Mouse (Mus musculus): ENCODE data around the gene Chrm4. TPM values are rescaled to one million over a fixed set of nuclear protein-coding genes. Genes with fewer than 3 reads are reported as not detected.
A peak's percentile ranks its signal among the peaks of the same experiment; 100 is the strongest.

Gene Chrm4
- total RNA-seq, 2 experiments from 2014 or later, result 44.0 to 51.3 TPM

DNA sequence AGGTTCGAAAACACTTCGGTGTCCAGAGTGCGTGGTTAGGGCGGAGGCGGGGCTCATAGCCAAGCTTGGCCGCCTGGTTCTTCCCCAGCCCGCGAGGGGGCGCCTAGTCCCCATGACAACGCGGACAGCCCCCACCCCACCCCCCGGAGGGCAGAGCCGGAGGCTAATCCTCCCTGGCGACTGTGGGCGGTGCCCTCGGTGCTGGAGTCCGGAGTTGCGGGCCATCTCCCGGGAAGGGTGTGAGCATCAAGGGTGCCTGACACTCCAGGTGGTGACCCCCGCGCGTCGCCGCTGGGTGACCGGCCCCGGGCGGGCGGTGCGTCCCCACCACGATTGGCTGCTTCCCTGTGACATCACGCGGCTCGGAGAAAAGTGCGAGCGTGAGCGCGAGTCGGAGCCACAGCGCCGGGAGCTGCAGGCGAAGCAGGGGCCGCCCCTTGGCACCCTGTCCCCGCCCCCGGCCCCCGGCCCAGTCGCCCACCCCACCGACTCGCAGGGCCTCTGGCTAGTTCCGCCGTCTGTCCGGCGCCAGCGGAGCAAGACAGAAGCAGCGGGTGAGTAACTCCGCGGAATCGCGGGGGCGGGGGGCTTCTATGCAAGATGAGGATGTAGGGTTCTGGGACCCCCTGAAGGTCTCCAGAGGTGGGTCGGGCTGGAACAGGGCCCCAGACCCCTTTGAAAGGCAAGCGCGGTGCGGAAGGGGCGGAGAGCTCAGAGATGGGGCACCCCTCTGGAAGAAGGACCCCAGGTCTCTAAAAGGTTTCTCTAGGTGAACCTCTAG lies 5.1 kb upstream of the Chrm4 start:
- peak; percentile 88 to 89 for DNase-seq (ENCODE audit: low spot score in 2 of 2)
- intact Hi-C loops (cut with DNase I), result loop anchor here (5.0 kb wide), 1 partner anchor 50 kb away; no protein-coding TSS in a partner anchor

GRCm38 (mm10) chr2:91922586-91923414 lies 4.2 kb upstream of the Chrm4 start:
- DNase-seq (ENCODE audit: low spot score in 2 of 2), result peak in 1 of 2 experiments; percentile 27
- intact Hi-C loops (cut with DNase I), result loop anchor here (5.0 kb wide), 1 partner anchor 50 kb away; no protein-coding TSS in a partner anchor

GRCm38 (mm10) chr2:91923415-91924337 lies 3.4 kb upstream of the Chrm4 start:
- DNase-seq (ENCODE audit: low spot score in 2 of 2), result peak; percentile 33 to 76
- intact Hi-C loops (cut with DNase I), result loop anchor here (2.0 to 5.0 kb wide), 2 partner anchors 51 to 145 kb away; no protein-coding TSS in a partner anchor

GRCm38 (mm10) chr2:91924726-91925125 lies 2.3 kb upstream of the Chrm4 start:
- intact Hi-C loops (cut with DNase I), result loop anchor here (2.0 to 5.0 kb wide), 4 partner anchors 38 to 146 kb away; no protein-coding TSS in a partner anchor
- DNase-seq (ENCODE audit: low spot score in 2 of 2), result no peak

GRCm38 (mm10) chr2:91925442-91925841 lies 1.6 kb upstream of the Chrm4 start:
- DNase-seq (ENCODE audit: low spot score in 2 of 2), result peak in 1 of 2 experiments; percentile 88

GRCm38 (mm10) chr2:91927826-91928533 lies 931 bp downstream of the Chrm4 start:
- DNase-seq (ENCODE audit: low spot score in 2 of 2), result peak; percentile 83 to 84
- intact Hi-C loops (cut with DNase I), result loop anchor here (5.0 kb wide), 2 partner anchors 34 to 129 kb away; no protein-coding TSS in a partner anchor

More at GRCm38 (mm10) chr2:91925442-91925841, 1.6 kb upstream of the Chrm4 start:
- intact Hi-C loops (cut with DNase I), result loop anchor here (2.0 to 5.0 kb wide), 3 partner anchors 37 to 147 kb away; no protein-coding TSS in a partner anchor

DNA sequence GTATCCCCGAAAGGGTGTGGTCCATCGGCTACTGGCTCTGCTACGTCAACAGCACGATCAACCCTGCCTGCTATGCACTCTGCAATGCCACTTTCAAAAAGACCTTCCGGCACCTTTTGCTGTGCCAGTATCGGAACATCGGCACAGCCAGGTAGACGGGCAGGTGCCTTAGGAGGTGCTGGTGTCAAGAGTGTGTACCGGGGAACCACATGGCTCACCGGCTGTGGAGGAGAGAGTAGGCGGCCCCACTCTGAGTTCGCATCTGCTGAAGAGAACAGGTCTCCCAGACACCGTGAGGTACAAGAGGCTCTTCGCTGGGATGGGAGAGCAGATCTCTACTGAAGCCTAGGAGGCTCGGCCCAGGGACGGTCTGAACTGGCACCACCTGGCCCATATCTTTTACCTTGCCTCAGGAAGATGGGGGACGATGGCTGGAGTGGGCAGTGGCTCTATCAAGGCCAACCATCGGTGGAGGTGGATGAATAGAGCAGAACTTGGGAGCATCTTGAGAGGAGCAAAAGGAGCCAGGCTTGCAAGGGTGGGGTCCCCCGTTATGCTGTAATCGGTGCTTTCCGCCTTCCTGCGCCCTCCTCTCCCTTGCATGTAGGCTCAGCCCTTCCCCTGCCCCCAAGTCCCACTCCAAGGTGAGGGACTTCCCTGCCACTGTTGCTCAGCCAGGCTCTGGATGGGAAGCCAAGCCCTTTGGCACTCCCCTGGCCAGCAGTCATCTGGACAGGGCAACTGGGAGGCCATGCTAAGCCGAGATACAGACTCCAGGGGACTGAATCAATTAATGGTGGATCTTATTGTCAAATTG lies 1.7 kb downstream of the Chrm4 start:
- intact Hi-C loops (cut with DNase I), result loop anchor here (5.0 kb wide), 2 partner anchors 34 to 129 kb away; no protein-coding TSS in a partner anchor
- peak in 1 of 2 experiments; percentile 70 for DNase-seq (ENCODE audit: low spot score in 2 of 2)

- intact Hi-C loops (cut with DNase I), result loop anchor here (5.0 kb wide), 2 partner anchors 33 to 128 kb away; no protein-coding TSS in a partner anchor
- DNase-seq (ENCODE audit: low spot score in 2 of 2), result no peak
Measured at GRCm38 (mm10) chr2:91929455-91929854, 2.4 kb downstream of the Chrm4 start.

GRCm38 (mm10) chr2:91929936-91930335 lies 2.9 kb downstream of the Chrm4 start:
- intact Hi-C loops (cut with DNase I), result loop anchor here (5.0 kb wide), 2 partner anchors 32 to 127 kb away; no protein-coding TSS in a partner anchor
- DNase-seq (ENCODE audit: low spot score in 2 of 2), result no peak

- intact Hi-C loops (cut with DNase I), result no loop called here
- DNase-seq (ENCODE audit: low spot score in 2 of 2), result no peak
Measured at GRCm38 (mm10) chr2:91930761-91931291, 3.8 kb downstream of the Chrm4 start.

- peak in 1 of 2 experiments; percentile 38 for DNase-seq (ENCODE audit: low spot score in 2 of 2)
- intact Hi-C loops (cut with DNase I), result no loop called here
Measured at GRCm38 (mm10) chr2:91931328-91932159, 4.5 kb downstream of the Chrm4 start.

GRCm38 (mm10) chr2:91932160-91932711 lies 5.2 kb downstream of the Chrm4 start, which contains the start of gene Mdk:
Gene Mdk, minus strand, starts transcription at chr2:91932297.
- DNase-seq (ENCODE audit: low spot score in 2 of 2), result no peak
- intact Hi-C loops (cut with DNase I), result no loop called here

- no peak for DNase-seq (ENCODE audit: low spot score in 2 of 2)
- intact Hi-C loops (cut with DNase I), result no loop called here
Measured at GRCm38 (mm10) chr2:91932737-91933350, 5.8 kb downstream of the Chrm4 start.

DNA sequence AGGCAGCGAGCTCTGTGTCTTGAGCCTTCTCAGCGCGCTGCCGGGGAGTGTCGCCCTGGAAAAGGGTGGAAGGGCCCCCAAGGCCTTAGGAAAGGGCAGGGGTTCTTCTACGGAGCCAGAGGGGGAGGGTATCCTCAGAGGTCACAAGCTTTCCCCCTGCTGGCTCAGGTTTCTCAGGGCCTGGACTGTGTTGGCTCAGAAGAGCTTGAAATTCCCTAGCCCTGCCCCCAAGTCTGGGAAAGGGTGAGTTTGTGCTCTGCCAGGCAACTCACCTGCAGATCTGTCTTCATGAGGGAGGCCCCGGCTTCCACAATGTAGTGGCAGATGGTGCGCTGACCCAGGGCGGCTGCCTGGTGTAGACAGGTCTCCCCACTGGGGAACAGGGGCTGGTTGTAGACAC lies 6.4 kb downstream of the Chrm4 start:
- no peak for DNase-seq (ENCODE audit: low spot score in 2 of 2)
- intact Hi-C loops (cut with DNase I), result no loop called here

DNA sequence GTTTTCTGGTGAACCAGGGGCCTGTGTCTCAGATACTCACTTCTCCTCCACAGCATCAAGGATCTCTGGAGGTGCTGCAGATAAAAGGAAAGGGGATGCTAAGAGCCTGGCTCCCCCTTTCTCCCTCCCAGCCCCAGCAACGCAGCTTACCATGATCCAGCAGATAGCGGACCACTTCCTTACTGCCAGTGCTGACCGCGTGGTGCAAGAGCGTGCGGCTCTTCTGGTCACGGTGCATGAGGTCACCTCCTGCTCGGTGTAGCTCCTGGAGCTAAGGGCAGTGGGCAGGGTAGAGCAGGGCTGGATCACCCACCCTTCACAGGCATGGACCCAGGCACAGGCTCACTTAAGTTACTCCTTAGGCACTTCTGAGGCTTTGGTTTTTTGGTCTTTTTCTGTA lies 7.0 kb downstream of the Chrm4 start:
- intact Hi-C loops (cut with DNase I), result no loop called here
- no peak for DNase-seq (ENCODE audit: low spot score in 2 of 2)

Data from left cerebral cortex, postnatal 36 days (tissue).